Mouse (Mus musculus) thymus, adult 2 months (tissue): ENCODE measurements around the gene Ap1m2.

Source experiments
- CTCF ChIP-seq: fragments of 200-500 bp; IDR thresholded peaks from 2 replicates; pipeline ENCODE4 v1.5.1; 2012; ENCODE audit warnings: mild to moderate bottlenecking, control low read depth, low read length, moderate library complexity, borderline replicate concordance; ENCODE audit not compliant: control insufficient read depth, poor library complexity, insufficient read depth; ENCODE audit errors: extremely low read depth
- POLR2A ChIP-seq: fragments of 200-500 bp; IDR thresholded peaks from 2 replicates; pipeline ENCODE4 v1.6.1; 2012; ENCODE audit warnings: mild to moderate bottlenecking, low read length, control low read depth, moderate library complexity; ENCODE audit not compliant: control insufficient read depth, poor library complexity, insufficient read depth; ENCODE audit errors: extremely low read depth

- TF ChIP-seq CTCF (no peak), POLR2A (no peak)
Observed at GRCm38 (mm10) chr9:21332161-21333061, 20.3 kb upstream of the Ap1m2 start.
